In the genomic region with DNA sequence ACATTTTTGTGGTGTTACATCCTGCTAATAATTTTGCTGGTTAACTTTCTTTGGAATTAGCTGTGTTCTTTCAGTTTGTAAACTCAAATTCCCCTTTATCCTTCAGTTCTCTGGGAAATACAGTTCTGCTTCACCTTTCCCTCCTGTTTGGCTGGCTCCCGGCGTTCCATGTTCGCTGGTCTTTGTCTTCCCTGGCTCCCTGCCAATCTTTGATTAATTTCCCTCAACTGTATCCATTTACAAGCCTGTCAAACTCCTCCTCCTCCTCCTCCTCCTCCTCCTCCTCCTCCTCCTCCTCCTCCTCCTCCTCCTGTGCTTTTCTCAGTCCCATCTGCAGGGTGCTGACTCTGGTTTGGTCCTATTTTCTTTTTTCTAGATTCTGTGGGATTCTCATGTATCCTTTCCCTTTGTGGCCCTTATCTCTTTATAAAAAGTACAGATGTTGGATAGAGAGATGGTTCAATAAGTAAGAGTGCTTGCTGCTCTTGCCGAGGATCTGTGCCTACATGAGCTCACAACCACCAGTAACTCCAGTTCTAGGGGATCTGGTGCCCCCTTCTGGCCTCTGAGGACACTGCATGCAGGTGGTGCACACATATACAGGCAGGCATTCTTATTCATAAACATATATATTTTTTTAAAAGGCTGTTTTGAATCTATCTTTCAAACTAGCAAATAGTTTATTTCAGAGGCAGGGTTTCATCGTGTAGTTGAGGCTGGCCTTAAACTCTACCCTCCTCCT, we compare ENCODE assay signal across 7 mouse cellular contexts. TPM values are rescaled to one million over a fixed set of nuclear protein-coding genes. Genes with fewer than 3 reads are reported as not detected.
DNase-seq lines count a peak whose midpoint lies in the region; ATAC-seq and TF ChIP-seq lines count a peak whose summit lies in the region.

No protein-coding gene starts in this region.

- no peak overlapping the region for H3K9ac ChIP-seq in forebrain, postnatal 0 days
- H3K9ac ChIP-seq in limb, embryonic 14.5 days (ENCODE audit: low read depth, low read length, severe bottlenecking) = no peak overlapping the region

- H3K4me1 ChIP-seq in forebrain, postnatal 0 days (ENCODE audit: insufficient read depth) = no peaks in the 10 kb centered on the region
- no peaks in the 10 kb centered on the region for H3K4me1 ChIP-seq in limb, embryonic 14.5 days (ENCODE audit: control insufficient read depth, insufficient read depth, low read length)

- H3K27me3 ChIP-seq in forebrain, postnatal 0 days (ENCODE audit: insufficient read depth, low read length) = no peaks in the 10 kb centered on the region
- H3K27me3 ChIP-seq in limb, embryonic 14.5 days (ENCODE audit: control insufficient read depth, insufficient read depth, low read length) = no peaks in the 10 kb centered on the region

- intact Hi-C loops in left cerebral cortex, adult 2 months (cut with DNase I) = no loop called here
- intact Hi-C loops in left cerebral cortex, postnatal 36 days (cut with DNase I) = no loop called here

- H3K27ac ChIP-seq in left cerebral cortex, adult 2 months = no peak overlapping the region
- H3K27ac ChIP-seq in forebrain, postnatal 0 days (ENCODE audit: low read depth, low read length) = no peak overlapping the region
- no peak overlapping the region for H3K27ac ChIP-seq in limb, embryonic 14.5 days (replicated peaks; ENCODE audit: low read depth, low read length)

- H3K4me2 ChIP-seq in forebrain, postnatal 0 days (ENCODE audit: low read depth) = no peak overlapping the region
- H3K4me2 ChIP-seq in limb, embryonic 14.5 days (replicated peaks; ENCODE audit: low read depth, low read length, severe bottlenecking) = no peak overlapping the region

- peaks cover 16% of the 10 kb centered on the region for H3K36me3 ChIP-seq in forebrain, postnatal 0 days (ENCODE audit: insufficient read depth)
- H3K36me3 ChIP-seq in limb, embryonic 14.5 days (ENCODE audit: control insufficient read depth, insufficient read depth, low read length) = peaks cover 36% of the 10 kb centered on the region

- H3K4me3 ChIP-seq in left cerebral cortex, adult 2 months = no peak overlapping the region
- no peak overlapping the region for H3K4me3 ChIP-seq in forebrain, postnatal 0 days (ENCODE audit: low read depth, low read length)
- H3K4me3 ChIP-seq in limb, embryonic 14.5 days (replicated peaks; ENCODE audit: low read length) = no peak overlapping the region

- no peak for TF ChIP-seq POLR2A in limb, embryonic 14.5 days (IDR thresholded peaks at IDR 0.05; ENCODE audit: borderline replicate concordance, extremely low read depth, insufficient read depth, insufficient read length)

- DNase-seq in left cerebral cortex, adult 2 months (ENCODE audit: extremely low spot score in 1 of 2, low spot score in 2 of 2) = no peak
- DNase-seq in left cerebral cortex, postnatal 36 days (ENCODE audit: low spot score in 2 of 2) = no peak
- peak; percentile 64 for DNase-seq in ES-CJ7 (ENCODE audit: low read depth, low spot score)
- DNase-seq in adrenal gland, adult 18-20 months (ENCODE audit: low spot score in 2 of 2) = peak; percentile 67 to 68
- DNase-seq in forebrain, postnatal 0 days = peak; percentile 73
- DNase-seq in limb, embryonic 14.5 days (ENCODE audit: low spot score) = peak; percentile 18
- DNase-seq in spleen, adult 12 weeks (ENCODE audit: low spot score) = peak; percentile 22

- ATAC-seq in forebrain, postnatal 0 days = peak; percentile 54; the same call in 1 of the 2 replicates
- no peak for ATAC-seq in limb, embryonic 14.5 days (ENCODE audit: low FRiP score, low read depth)

- TF ChIP-seq CTCF in left cerebral cortex, adult 2 months (IDR thresholded peaks at IDR 0.05) = peak; percentile 65
- TF ChIP-seq CTCF in forebrain, postnatal 0 days (IDR thresholded peaks at IDR 0.05; ENCODE audit: low read depth) = peak; percentile 72

- 36% methylated on average over 5 of the region's 5 CpGs for WGBS in forebrain, postnatal 0 days
- WGBS in limb, embryonic 14.5 days = 62% methylated on average over 5 of the region's 5 CpGs

- no peaks in the 10 kb centered on the region for H3K9me3 ChIP-seq in forebrain, postnatal 0 days (ENCODE audit: low read length)
- H3K9me3 ChIP-seq in limb, embryonic 14.5 days (ENCODE audit: control insufficient read depth, low read length) = no peaks in the 10 kb centered on the region

RNA-seq across cellular contexts. Expression of gene Dpy19l3, which starts 13.6 kb away (rescaled TPM):
- total RNA-seq in left cerebral cortex, adult 2 months (2021) = 10 to 100 TPM; 65.4 to 90.4 TPM
- 10 to 100 TPM; 56.6 to 79.9 TPM for total RNA-seq in left cerebral cortex, postnatal 36 days (2021)
- 10 to 100 TPM; 51.0 to 57.2 TPM for total RNA-seq in adrenal gland, adult 18-20 months (2021)
- 33.4 and 38.8 TPM in 2 replicates for total RNA-seq in forebrain, postnatal 0 days (2014; rRNA removed)
- polyA plus RNA-seq in forebrain, postnatal 0 days (2015; fragmentation: Nextera tagmentation; extraction: Ambion mirVana) = 26.1 and 38.8 TPM in 2 replicates
- polyA plus RNA-seq in limb, embryonic 14.5 days (2012; rRNA removed) = 15.9 and 17.9 TPM in 2 replicates
- 34.7 and 41.2 TPM in 2 replicates for polyA plus RNA-seq in limb, embryonic 14.5 days (2014; fragmentation: Nextera tagmentation; extraction: Ambion mirVana)

Comparison
In these comparisons a context has a peak if more than half of its experiments do, and no peak if none do; other contexts are left out.
1. DNase-seq: peak in ES-CJ7 (single experiment), adrenal gland, adult 18-20 months (2 of 2), forebrain, postnatal 0 days (single experiment), limb, embryonic 14.5 days (single experiment) and spleen, adult 12 weeks (single experiment); none in left cerebral cortex, adult 2 months (0 of 2) and left cerebral cortex, postnatal 36 days (0 of 2).